Mouse (Mus musculus): Measurements from ENCODE around the gene Dnajc22. TPM values are rescaled to one million over a fixed set of nuclear protein-coding genes. Genes with fewer than 3 reads are reported as not detected.

Dnajc22 gene
- not detected in 2 replicates for polyA plus RNA-seq (2012)

- no peak for TF ChIP-seq GATA1 (IDR thresholded peaks at IDR 0.05; ENCODE audit: low read length)
These were observed at the start of gene Dnajc22 for GRCm38 (mm10) chr15:99092870-99093269. TSS of gene Dnajc22 (plus strand) at chr15:99093170.

DNA sequence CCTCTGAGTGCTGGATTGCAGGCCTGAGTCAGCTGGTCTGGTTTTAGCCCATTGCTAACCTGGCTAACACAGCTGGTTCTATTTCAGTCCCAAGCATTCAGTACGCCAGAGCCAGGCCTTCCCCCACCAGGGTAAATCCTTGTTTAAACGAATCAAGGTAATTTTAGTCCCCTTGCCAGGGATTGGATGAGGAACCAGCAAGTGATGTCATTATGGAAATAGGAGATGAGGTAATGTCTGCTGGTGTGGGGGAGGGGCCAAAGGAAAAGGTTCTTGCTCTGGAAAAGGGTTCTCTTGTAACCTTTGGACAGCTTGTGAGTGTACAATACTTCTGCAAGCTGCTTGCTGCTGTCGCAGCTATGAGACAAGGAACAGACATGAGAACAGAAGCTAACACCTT lies 48.1 kb upstream of the Dnajc22 start:
- TF ChIP-seq GATA1 (IDR thresholded peaks at IDR 0.05; ENCODE audit: low read length): no peak

DNA sequence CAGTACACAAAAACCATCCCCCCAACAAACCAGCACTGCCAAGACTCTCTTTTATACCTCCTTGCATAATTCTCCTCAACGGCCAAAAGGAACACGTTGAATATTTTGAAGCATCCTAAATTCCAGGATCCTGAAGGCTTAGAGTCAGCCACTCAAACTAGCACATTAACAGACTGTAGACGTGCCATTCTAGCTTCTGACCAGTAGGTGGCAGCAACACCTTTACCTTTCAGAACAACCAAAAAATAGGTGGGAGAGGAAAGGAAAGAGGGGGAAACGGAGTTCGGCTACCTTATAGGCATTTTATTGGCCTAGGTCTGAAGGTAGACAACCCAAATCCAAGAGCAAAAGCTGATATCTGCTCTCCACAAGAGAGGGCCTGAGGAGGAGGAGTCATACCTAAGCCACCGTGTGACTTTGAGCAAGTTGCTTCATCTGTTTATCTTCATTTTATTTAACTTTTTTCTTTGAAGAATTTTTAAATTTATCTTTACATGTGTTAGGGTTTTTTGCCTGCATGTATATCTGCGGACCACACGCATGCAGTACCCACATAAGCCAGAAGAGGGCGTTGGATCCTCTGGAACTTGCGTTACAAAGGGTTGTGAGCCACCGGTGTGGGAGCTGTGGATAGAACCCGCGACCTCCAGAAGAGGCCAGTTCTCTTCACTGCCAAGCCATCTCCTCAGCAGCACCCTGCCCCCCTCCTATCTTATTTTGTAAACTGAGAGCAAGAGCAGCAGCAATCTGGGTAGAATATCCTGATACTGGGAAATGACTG lies 43.3 kb upstream of the Dnajc22 start:
- no peak for TF ChIP-seq GATA1 (IDR thresholded peaks at IDR 0.05; ENCODE audit: low read length)

- TF ChIP-seq GATA1 (IDR thresholded peaks at IDR 0.05; ENCODE audit: low read length): no peak
These were observed 39.6 kb upstream of the Dnajc22 start for GRCm38 (mm10) chr15:99053373-99053772.

- TF ChIP-seq GATA1 (IDR thresholded peaks at IDR 0.05; ENCODE audit: low read length): no peak
These were observed 37.9 kb upstream of the Dnajc22 start, which contains the start of gene Prph for GRCm38 (mm10) chr15:99055040-99055439. TSS of gene Prph (plus strand) at chr15:99055174.

DNA sequence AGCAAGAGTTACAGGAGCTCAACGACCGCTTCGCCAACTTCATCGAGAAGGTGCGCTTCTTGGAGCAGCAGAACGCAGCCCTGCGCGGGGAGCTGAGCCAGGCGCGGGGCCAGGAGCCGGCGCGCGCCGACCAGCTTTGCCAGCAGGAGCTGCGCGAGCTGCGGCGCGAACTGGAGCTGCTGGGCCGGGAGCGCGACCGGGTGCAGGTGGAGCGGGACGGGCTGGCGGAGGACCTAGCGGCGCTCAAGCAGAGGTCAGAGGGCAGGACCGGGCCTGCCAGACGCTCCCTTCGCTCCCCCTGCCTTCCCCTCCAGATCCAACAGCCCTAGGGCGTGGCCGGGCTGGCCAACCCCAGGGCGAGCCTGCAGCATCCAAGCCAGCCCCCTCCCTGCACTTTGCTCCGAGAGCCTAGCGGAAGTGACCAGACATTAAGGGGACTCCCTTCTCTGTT lies 37.4 kb upstream of the Dnajc22 start:
- no peak for TF ChIP-seq GATA1 (IDR thresholded peaks at IDR 0.05; ENCODE audit: low read length)

DNA sequence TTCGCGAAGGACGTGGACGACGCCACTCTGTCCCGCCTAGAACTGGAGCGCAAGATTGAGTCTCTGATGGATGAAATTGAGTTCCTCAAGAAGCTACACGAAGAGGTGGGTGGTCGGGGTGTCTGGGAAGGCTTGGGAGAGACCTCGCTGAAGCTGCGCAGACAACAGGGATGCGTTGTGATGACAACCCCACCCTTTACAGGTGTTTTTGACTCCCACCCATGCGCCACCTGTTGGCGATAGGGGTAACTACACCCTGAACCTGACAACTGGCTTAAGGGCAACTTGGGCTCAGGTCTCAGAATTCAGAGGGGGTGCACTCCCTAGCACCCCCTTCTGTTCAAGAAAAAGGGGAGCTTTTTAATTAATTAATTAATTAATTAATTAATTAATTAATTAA lies 36.6 kb upstream of the Dnajc22 start:
- no peak for TF ChIP-seq GATA1 (IDR thresholded peaks at IDR 0.05; ENCODE audit: low read length)

- no peak for TF ChIP-seq GATA1 (IDR thresholded peaks at IDR 0.05; ENCODE audit: low read length)
These were observed 27.3 kb upstream of the Dnajc22 start for GRCm38 (mm10) chr15:99065557-99066165.

DNA sequence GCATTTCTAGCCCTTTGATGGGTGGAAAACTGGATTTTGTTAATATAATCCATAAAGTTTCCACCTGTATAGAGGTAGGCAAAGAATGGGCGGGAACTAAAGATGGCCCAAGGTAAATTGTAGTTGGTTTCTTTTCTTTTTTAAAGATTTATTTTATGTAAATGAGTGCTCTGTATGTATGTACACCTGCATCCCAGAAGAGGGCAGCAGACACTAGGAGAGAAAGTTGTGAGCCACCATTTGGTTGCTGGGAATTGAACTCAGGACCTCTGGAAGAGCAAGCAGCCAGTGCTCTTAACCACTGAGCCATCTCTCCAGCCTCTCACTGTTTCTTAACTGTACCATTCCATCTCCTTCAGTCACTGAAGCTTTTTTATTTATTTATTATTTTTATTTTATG lies 21.0 kb upstream of the Dnajc22 start:
- no peak for TF ChIP-seq GATA1 (IDR thresholded peaks at IDR 0.05; ENCODE audit: low read length)

- TF ChIP-seq GATA1 (IDR thresholded peaks at IDR 0.05; ENCODE audit: low read length): no peak
These were observed 18.9 kb upstream of the Dnajc22 start, which contains the start of gene Troap for GRCm38 (mm10) chr15:99074019-99074599. TSS of gene Troap (plus strand) at chr15:99074575.

GRCm38 (mm10) chr15:99074600-99075333 lies 18.2 kb upstream of the Dnajc22 start:
- no peak for TF ChIP-seq GATA1 (IDR thresholded peaks at IDR 0.05; ENCODE audit: low read length)

GRCm38 (mm10) chr15:99078181-99078910 lies 14.6 kb upstream of the Dnajc22 start:
- TF ChIP-seq GATA1 (IDR thresholded peaks at IDR 0.05; ENCODE audit: low read length): no peak

- no peak for TF ChIP-seq GATA1 (IDR thresholded peaks at IDR 0.05; ENCODE audit: low read length)
These were observed 13.2 kb upstream of the Dnajc22 start for GRCm38 (mm10) chr15:99079804-99080203.

GRCm38 (mm10) chr15:99082322-99082721 lies 10.6 kb upstream of the Dnajc22 start:
- TF ChIP-seq GATA1 (IDR thresholded peaks at IDR 0.05; ENCODE audit: low read length): no peak

- no peak for TF ChIP-seq GATA1 (IDR thresholded peaks at IDR 0.05; ENCODE audit: low read length)
These were observed 10.1 kb upstream of the Dnajc22 start for GRCm38 (mm10) chr15:99082840-99083239.
